Mouse (Mus musculus) olfactory bulb, adult 2 months (tissue): Measurements from ENCODE around the gene Zfp980. TPM values are rescaled to one million over a fixed set of nuclear protein-coding genes. Genes with fewer than 3 reads are reported as not detected.
"Not testable (repeated sequence)": the region's sequence is repeated elsewhere in the genome, so short reads cannot be mapped to it uniquely, and the experiment has no call there.

Experiments used
- H3K27ac ChIP-seq: fragments of 200-500 bp; 2 replicates; pipeline ENCODE4 v1.5.1; 2012; ENCODE audit warnings: low read depth, low read length; ENCODE audit not compliant: insufficient read depth
- H3K4me1 ChIP-seq: fragments of 200-500 bp; 2 replicates; pipeline ENCODE4 v1.6.1; 2012; ENCODE audit warnings: low read length; ENCODE audit not compliant: control insufficient read depth, insufficient read depth
- H3K4me3 ChIP-seq: fragments of 200-500 bp; 2 replicates; pipeline ENCODE4 v1.5.1; 2012; ENCODE audit warnings: mild to moderate bottlenecking, low read depth, low read length, moderate library complexity; ENCODE audit not compliant: insufficient read depth
- WGBS: fragments of 180-500 bp; shearing (Covaris S2); methylation state at CpG from one replicate; pipeline ENCODE4 v1.1.7; 2018; 5-methylcytosine and 5-hydroxymethylcytosine counted together
- polyA plus RNA-seq: library from polyadenylated mRNA; stranded (reverse); fragments of >200 nt; gene quantifications from 2 replicates; pipeline ENCODE4 v1.2.4, GENCODE M21; 2012; ENCODE audit warnings: low replicate concordance; ENCODE audit not compliant: missing spikeins, insufficient read depth, insufficient read length

The Zfp980 gene
- not detected in 2 replicates for polyA plus RNA-seq

DNA sequence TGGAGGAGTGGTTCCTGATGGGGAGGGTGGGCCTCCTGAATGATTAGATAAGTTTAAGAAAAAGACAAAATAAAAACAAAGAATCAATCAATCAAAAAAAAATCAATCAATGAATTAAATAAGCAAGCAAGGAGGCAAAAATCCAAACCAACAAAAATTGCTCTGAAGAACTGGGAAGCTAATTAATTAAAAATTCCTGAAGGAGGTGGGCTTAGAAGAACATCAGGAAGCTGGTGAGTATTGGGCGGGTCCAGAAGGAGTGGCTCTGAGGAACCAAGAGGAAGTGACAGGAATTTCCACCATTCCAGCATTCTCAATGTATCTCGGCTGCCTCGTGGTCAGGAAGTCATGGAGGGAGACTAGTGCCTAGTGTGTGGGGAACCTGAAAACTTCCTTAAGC lies at the start of gene Zfp980:
Gene Zfp980 (plus strand): TSS at position 301 of the 400 bp plus-strand sequence.
- not testable (repeated sequence) for H3K27ac ChIP-seq, H3K4me1 ChIP-seq, H3K4me3 ChIP-seq
- 73% methylated on average over 3 of the region's 3 CpGs for WGBS

GRCm38 (mm10) chr4:145640416-145641185 lies 29.9 kb upstream of the Zfp980 start:
- H3K4me1 ChIP-seq, H3K27ac ChIP-seq, H3K4me3 ChIP-seq: not testable (repeated sequence)
- WGBS = 32% methylated on average over 82 of the region's 83 CpGs

GRCm38 (mm10) chr4:145674286-145674780 lies 3.8 kb downstream of the Zfp980 start:
- not testable (repeated sequence) for H3K4me3 ChIP-seq, H3K27ac ChIP-seq, H3K4me1 ChIP-seq
- WGBS = 68% methylated on average over 2 of the region's 2 CpGs

DNA sequence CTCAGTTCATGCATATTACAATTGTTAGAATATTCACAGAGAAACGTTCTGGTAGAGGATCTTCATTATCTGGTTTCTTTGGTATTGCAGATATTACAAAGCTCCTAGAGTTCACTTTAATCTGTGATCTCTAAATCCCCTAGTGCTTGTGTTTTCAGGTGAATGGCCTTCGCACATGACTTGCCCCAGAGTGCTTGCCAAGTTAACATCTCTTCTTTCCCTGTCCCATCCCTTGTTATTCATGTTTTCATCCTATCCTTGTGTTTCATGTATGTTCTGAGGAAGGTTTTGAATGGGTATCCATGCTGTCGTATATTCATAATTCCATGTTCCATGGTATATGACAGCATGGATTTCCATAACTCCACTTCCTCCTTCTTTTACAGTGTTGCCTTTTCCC lies 9.7 kb downstream of the Zfp980 start:
- H3K4me1 ChIP-seq, H3K27ac ChIP-seq, H3K4me3 ChIP-seq: not testable (repeated sequence)
- WGBS = 85% methylated on average over 3 of the region's 3 CpGs

GRCm38 (mm10) chr4:145680672-145681387 lies 10.3 kb downstream of the Zfp980 start:
- H3K4me3 ChIP-seq, H3K4me1 ChIP-seq, H3K27ac ChIP-seq: not testable (repeated sequence)
- WGBS = 26% methylated on average over 1 of the region's 1 CpGs

GRCm38 (mm10) chr4:145682021-145682420 lies 11.5 kb downstream of the Zfp980 start:
- 78% methylated on average over 10 of the region's 11 CpGs for WGBS
- H3K4me1 ChIP-seq, H3K27ac ChIP-seq, H3K4me3 ChIP-seq: not testable (repeated sequence)

- WGBS = 75% methylated on average over 3 of the region's 3 CpGs
- H3K4me3 ChIP-seq, H3K4me1 ChIP-seq, H3K27ac ChIP-seq: not testable (repeated sequence)
These were observed 12.7 kb downstream of the Zfp980 start for GRCm38 (mm10) chr4:145683024-145683766.

GRCm38 (mm10) chr4:145686061-145686460 lies 15.6 kb downstream of the Zfp980 start:
- 48% methylated on average over 2 of the region's 2 CpGs for WGBS
- H3K4me3 ChIP-seq, H3K27ac ChIP-seq, H3K4me1 ChIP-seq: not testable (repeated sequence)

DNA sequence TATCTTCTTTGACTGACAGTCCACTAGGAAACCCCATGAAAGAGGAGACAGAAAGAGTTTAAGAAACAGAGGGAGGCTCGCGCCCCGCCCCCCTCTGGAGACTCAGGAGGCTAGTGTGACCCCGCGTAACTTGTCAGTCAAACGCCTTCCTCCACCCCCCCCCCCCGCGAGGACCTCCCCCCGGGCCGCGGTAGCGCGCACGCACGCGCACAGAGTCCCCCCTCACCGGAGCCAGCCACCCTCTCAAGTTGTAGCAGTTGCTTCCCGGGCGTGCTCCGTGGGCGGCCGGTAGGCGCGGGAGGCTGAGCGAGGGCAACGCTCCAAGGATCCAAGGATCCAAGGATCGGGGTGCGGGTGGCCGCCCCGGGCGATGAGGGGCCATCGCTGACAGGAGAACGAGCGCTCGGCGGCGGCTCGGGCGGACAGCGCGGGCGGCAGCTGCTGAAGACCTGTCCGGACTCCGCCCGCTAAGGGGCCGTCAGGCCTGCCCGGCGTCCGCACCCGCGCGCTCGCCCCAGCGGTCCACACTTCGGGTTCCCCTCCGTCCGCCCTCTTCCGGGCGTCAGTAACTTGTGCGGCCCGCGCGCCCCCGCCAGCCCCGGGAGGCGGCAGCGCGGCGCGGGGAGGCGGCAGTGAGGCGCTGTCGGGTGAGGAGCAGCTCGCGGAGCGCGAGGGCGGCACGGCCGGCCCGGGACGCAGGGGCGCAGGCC lies 74.6 kb downstream of the Zfp980 start:
- H3K4me1 ChIP-seq, H3K27ac ChIP-seq: not testable (repeated sequence)
- 5% methylated on average over 56 of the region's 83 CpGs for WGBS
- H3K4me3 ChIP-seq = peak overlapping the region; percentile 13

DNA sequence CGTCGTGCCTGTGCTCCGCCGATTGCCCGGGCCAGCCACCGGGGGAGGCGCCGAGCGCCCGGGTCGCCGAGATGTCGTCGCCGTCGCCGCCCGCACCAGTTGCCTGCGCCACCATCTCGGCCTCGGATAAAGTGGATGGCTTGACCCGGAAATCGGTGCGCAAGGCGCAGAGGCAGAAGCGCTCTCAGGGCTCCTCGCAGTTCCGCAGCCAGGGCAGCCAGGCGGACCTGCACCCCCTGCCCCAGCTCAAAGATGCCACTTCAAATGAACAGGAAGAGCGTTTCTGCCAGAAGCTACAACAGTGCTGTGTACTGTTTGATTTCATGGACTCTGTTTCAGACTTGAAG lies 75.1 kb downstream of the Zfp980 start:
- H3K27ac ChIP-seq, H3K4me3 ChIP-seq, H3K4me1 ChIP-seq: not testable (repeated sequence)
- WGBS = no CpG with 5 or more reads among the region's 30 CpGs

Other genes with a start within 250 kb of the Zfp980 start
- gene Zfp990, start 159.9 kb upstream of the Zfp980 start, polyA plus RNA-seq = not detected in 2 replicates
- not detected in 2 replicates for gene Gm13212, start 85.5 kb upstream of the Zfp980 start, polyA plus RNA-seq
- not detected in 2 replicates for gene Zfp986, start 198.1 kb downstream of the Zfp980 start, polyA plus RNA-seq